ENCODE assay signal across 18 mouse cellular contexts in genomic region chr7:133469106-133469505, GRCm38 (mm10).
"Had no signal": no experiment of that assay in that cellular context is flagged by ENCODE, and none has a peak within 500 bp of the region (broad histone marks: within the 10 kb centered on the region; RNA-seq: fewer than 3 reads in every experiment).

No protein-coding gene starts in this region.

- H3K4me2 ChIP-seq: kidney, embryonic 15.5 days; limb, embryonic 13.5 days; liver, embryonic 12.5 days; liver, embryonic 15.5 days; lung, embryonic 15.5 days had no signal

- DNase-seq: kidney, adult 8-10 months; kidney, postnatal 10 days; kidney, postnatal 36 days; layer of hippocampus, adult 9-11 months; liver; lung, adult 18-20 months; lung, postnatal 10 days; lung, postnatal 36 days; thymus, adult 18-20 months; thymus, postnatal 36 days had no signal

- ATAC-seq: liver, embryonic 12.5 days had no signal

- H3K9ac ChIP-seq: kidney, embryonic 15.5 days; limb, embryonic 13.5 days; liver, embryonic 12.5 days; liver, embryonic 15.5 days; lung, embryonic 15.5 days had no signal

- H3K27me3 ChIP-seq: kidney, embryonic 15.5 days; limb, embryonic 13.5 days; liver, embryonic 15.5 days; lung, embryonic 15.5 days had no signal

- H3K36me3 ChIP-seq: kidney, embryonic 15.5 days; limb, embryonic 10.5 days; limb, embryonic 13.5 days; liver, embryonic 12.5 days; liver, embryonic 15.5 days; lung, embryonic 15.5 days; midbrain, embryonic 10.5 days had no signal

- H3K27ac ChIP-seq: kidney, embryonic 15.5 days; limb, embryonic 10.5 days; limb, embryonic 13.5 days; liver, embryonic 12.5 days; liver, embryonic 15.5 days; lung, embryonic 15.5 days had no signal

- H3K4me3 ChIP-seq: kidney, embryonic 15.5 days; limb, embryonic 10.5 days; limb, embryonic 13.5 days; liver, embryonic 12.5 days; liver, embryonic 15.5 days; lung, embryonic 15.5 days; megakaryocyte, embryonic 14.5 days; midbrain, embryonic 10.5 days had no signal

- H3K4me1 ChIP-seq: limb, embryonic 13.5 days; liver, embryonic 12.5 days; liver, embryonic 15.5 days; megakaryocyte, embryonic 14.5 days had no signal

- H3K9me3 ChIP-seq: kidney, embryonic 15.5 days; limb, embryonic 10.5 days; limb, embryonic 13.5 days; liver, embryonic 12.5 days; liver, embryonic 15.5 days; lung, embryonic 15.5 days; megakaryocyte, embryonic 14.5 days had no signal
